Mouse (Mus musculus) heart, adult 2 months (tissue): ENCODE measurements around the gene Nop56.

Experiments used
- CTCF ChIP-seq: fragments of 200-600 bp; IDR thresholded peaks from 2 replicates; pipeline ENCODE4 v1.8.1; 2022; ENCODE audit warnings: antibody characterized with exemption, mild to moderate bottlenecking, moderate library complexity
- EP300 ChIP-seq: fragments of 200-500 bp; IDR thresholded peaks from 2 replicates; pipeline ENCODE4 v1.6.1; 2011; ENCODE audit warnings: low read depth, low read length, control low read depth; ENCODE audit not compliant: insufficient read depth

DNA sequence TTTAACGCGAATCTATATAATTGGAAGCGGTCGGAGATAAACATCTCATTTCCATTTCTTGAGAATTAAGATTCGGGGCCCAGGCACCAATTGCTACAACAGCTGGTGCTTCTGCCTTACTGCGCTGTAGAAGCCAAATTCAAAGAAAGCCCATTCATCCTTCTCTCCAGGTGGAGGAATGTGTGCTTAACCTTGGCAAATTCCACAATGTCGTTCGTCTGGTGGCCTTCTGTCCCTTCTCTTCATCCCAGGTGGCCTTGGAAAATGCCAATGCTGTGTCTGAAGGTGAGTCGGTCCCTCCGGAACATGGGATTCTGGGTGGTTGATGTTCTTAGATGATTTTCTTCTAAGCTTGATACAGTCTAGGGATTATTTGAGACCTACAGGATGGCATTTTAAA lies 632 bp downstream of the Nop56 start:
- no peak for TF ChIP-seq EP300
- no peak for TF ChIP-seq CTCF
